In genomic region chr15:83518215-83519048, GRCm38 (mm10) we compare ENCODE assay signal across 1 mouse cellular context.
TF ChIP-seq lines count a peak whose summit lies in the region.

No protein-coding gene starts in this region.

TF ChIP-seq in C2C12, 6 proteins besides CTCF, POLR2A, EP300 and RAD21:
- TF ChIP-seq CEBPB (IDR thresholded peaks at IDR 0.05; ENCODE audit: low read depth) (no peak), USF1 (IDR thresholded peaks at IDR 0.05; ENCODE audit: low read depth) (no peak), MAX (IDR thresholded peaks at IDR 0.05) (no peak), MYOG (IDR thresholded peaks at IDR 0.05; ENCODE audit: control insufficient read depth, extremely low read depth, insufficient read length) (no peak), FOSL1 (IDR thresholded peaks at IDR 0.05; ENCODE audit: insufficient read depth, low read length, poor library complexity, severe bottlenecking) (no peak), MYOD1 (IDR thresholded peaks at IDR 0.05; ENCODE audit: control insufficient read depth, insufficient read length, low read depth) (no peak)
